Mouse (Mus musculus): ENCODE data around the gene Srd5a1.
"Not testable (repeated sequence)": the region's sequence is repeated elsewhere in the genome, so short reads cannot be mapped to it uniquely, and the experiment has no call there.

The Srd5a1 gene

GRCm38 (mm10) chr13:69572594-69572993, 38.6 kb downstream of the Srd5a1 start:
- no peak for DNase-seq (ENCODE audit: low spot score)

GRCm38 (mm10) chr13:69569201-69569600, 42.0 kb downstream of the Srd5a1 start:
- no peak for DNase-seq (ENCODE audit: low spot score)

DNA sequence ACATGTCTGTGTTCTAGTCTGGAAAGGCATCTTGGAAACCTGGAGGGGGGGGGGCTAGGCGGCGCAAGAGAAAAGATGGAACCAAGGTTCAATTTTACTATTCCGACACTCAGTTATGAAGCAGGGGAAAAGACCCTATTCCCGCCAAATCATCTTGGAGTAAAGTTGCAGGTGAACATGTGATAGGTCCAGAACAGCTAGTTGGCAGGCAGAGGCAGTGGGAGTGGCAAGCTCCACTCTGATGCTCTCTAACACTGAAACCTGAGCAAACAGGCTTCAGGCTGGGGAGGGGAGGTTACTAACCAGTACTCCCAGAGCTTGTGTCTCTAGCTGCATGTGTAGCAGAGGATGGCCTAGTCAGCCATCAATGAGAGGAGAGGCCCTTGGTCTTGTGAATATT, 45.8 kb downstream of the Srd5a1 start:
- DNase-seq (ENCODE audit: low spot score) = not testable (repeated sequence)

GRCm38 (mm10) chr13:69564573-69564972, 46.7 kb downstream of the Srd5a1 start:
- DNase-seq (ENCODE audit: low spot score) = no peak

DNA sequence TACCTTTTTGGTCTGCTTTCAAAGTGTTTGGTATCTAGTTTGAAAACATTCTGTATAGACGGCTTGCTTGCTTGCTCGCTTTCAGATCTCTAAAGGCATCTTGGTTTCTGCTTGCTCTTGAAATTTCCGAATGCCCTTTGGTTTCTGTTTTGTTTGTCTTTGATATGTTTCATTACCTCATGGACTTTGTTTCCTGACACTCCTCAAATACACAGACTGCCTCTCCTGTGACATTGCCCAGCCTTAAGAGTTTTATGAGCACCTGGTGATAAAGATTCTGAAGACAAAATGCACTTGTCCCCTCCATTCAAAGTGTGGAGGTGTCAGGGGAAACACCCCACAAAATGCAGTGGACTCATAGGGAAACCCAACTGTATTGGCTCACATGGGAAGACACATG, 47.3 kb downstream of the Srd5a1 start:
- DNase-seq (ENCODE audit: low spot score) = no peak

GRCm38 (mm10) chr13:69562654-69563574, 48.3 kb downstream of the Srd5a1 start:
- no peak for DNase-seq (ENCODE audit: low spot score)

GRCm38 (mm10) chr13:69562004-69562403, 49.2 kb downstream of the Srd5a1 start:
- no peak for DNase-seq (ENCODE audit: low spot score)

GRCm38 (mm10) chr13:69559291-69559961, 51.8 kb downstream of the Srd5a1 start:
- DNase-seq (ENCODE audit: low spot score) = no peak

DNA sequence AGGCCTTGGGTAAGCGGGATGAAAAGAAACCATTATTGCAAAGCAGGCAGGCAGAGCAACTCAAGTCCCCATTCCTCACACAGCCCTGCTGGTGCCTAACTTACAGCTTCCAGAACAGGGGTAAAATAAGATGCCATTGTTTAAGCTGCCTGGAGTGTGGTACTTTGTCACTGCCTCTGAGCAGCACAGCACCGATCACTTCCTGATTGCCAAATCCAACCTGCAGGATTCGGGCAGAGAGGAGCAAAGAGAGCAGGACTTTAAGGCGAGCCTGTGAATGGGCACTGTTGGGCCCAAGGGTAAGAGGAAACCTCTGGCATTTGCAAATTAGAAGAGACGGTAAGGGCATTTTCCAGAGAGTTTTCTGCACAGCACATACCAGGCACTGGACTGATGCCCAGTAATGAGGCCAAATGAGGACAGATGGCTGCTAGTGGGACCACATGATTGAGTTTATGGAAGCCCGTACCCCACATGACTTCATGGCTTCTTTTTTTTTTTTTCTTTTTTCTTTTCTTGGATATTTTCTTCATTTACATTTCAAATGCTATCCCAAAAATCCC, 53.1 kb downstream of the Srd5a1 start:
- DNase-seq (ENCODE audit: low spot score) = no peak

- no peak for DNase-seq (ENCODE audit: low spot score)
Measured at GRCm38 (mm10) chr13:69556728-69557127, 54.5 kb downstream of the Srd5a1 start.

DNA sequence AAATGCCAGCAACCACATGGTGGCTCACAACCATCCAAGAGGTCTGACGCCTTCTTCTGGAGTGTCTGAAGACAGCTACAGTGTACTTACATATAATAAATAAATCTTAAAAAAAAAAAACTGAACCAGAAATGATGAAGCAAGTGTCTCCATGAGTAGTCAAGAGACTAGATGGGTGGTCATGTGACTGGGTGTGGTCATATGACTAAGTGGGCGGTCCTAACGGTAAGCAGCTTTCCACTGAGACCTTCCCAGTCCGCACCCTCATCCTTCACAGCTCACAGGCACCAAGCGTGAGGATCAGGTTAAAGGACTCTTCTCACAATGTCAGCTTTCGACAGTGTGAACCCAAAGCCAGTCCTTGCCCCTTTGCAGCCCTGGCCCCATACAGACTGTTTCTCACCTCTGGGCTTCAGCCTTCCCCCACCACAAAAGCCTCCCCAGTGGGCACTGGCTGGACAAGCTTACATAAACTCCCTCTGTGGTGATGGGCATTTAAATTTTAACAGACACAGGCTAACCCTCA, 55.2 kb downstream of the Srd5a1 start:
- DNase-seq (ENCODE audit: low spot score) = no peak

DNA sequence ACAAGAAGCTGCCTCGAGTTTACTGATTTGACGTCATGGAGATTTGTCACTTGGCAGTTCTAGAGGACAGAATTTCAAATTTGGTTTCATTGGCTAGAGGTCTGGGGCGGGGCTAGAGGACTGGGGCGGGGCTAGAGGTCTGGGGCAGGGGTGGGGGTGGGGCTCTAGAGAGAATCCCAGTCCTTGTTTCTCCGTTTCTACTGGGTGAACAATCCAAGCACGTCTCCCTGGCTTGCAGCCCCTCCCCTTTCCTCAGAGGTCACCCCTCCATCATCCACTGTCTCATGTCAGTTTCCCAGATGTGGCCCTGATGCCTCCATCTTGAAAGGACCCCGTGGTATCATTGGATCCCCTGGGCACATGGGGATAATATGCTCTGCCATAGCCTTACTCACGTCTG, 56.2 kb downstream of the Srd5a1 start:
- no peak for DNase-seq (ENCODE audit: low spot score)

- DNase-seq (ENCODE audit: low spot score) = no peak
Measured at GRCm38 (mm10) chr13:69554255-69554654, 57.0 kb downstream of the Srd5a1 start.

- DNase-seq (ENCODE audit: low spot score) = no peak
Measured at GRCm38 (mm10) chr13:69553024-69553423, 58.2 kb downstream of the Srd5a1 start.

- DNase-seq (ENCODE audit: low spot score) = no peak
Measured at GRCm38 (mm10) chr13:69550831-69551230, 60.4 kb downstream of the Srd5a1 start.

GRCm38 (mm10) chr13:69549980-69550379, 61.3 kb downstream of the Srd5a1 start:
- no peak for DNase-seq (ENCODE audit: low spot score)

- no peak for DNase-seq (ENCODE audit: low spot score)
Measured at GRCm38 (mm10) chr13:69547488-69548180, 63.6 kb downstream of the Srd5a1 start.

DNA sequence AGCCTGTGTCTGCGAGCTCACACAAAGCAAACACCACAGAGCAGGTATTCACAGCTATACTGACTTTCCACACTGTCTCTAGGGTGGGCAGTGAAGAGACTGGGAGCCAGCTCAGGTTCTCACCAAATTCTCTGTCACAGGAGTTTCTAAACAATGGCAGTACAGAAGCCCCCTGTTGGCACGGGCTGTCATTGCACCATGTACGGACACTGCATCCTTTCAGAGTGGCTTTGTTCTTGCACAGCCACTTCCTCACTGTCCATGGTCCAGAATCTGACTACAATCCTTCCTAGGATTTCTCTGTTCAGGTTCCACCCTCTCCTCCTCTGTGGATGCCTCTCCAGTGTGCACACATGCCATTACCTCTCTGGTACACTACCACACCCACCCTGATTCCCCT, 66.2 kb downstream of the Srd5a1 start:
- no peak for DNase-seq (ENCODE audit: low spot score)

DNA sequence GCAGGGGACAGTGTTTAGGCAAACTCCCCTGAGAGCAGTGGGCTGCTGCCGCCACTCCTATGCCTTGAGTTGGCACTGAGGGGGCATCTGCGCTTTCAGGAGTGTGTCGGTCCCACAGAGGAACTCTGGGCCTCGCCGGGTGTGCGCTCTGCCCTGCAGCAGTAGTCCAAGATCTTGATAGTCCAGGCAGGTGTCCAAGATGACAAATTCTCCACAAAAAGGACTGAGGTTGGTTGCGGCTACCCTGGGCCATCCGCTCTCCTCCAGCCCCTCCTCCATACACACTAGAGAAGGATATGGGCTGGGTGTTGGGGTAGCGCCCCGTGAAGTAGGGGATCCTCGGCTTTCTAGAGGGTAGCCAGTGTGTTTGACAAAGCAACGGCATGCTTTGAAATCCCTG, 67.6 kb downstream of the Srd5a1 start:
- DNase-seq (ENCODE audit: low spot score) = no peak

GRCm38 (mm10) chr13:69542571-69543352, 68.5 kb downstream of the Srd5a1 start:
- no peak for DNase-seq (ENCODE audit: low spot score)

- no peak for DNase-seq (ENCODE audit: low spot score)
Measured at GRCm38 (mm10) chr13:69541776-69542175, 69.5 kb downstream of the Srd5a1 start.

All from layer of hippocampus, adult 9-10 months (tissue).